11 mouse cellular contexts compared by ENCODE assay signal in the genomic region with DNA sequence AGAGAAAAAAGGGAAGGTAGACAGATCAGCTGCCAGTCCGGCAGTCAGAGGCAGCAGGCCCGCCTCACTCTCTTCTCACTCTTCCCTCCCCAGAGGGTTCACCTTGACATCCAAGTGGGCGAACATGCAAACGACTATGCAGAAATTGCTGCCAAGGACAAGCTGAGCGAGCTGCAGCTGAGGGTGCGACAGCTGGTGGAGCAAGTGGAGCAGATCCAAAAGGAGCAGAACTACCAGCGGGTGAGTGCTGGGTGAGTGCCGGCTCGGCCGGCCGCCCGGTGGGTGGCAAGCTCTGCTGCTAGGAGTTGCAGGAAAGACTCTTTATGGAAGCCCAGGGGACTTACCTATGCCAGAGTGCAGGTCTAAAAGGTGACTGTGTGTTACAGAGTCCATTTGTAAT. TPM values are rescaled to one million over a fixed set of nuclear protein-coding genes. Genes with fewer than 3 reads are reported as not detected.
A peak's percentile ranks its signal among the peaks of the same experiment; 100 is the strongest.
DNase-seq lines count a peak whose midpoint lies in the region; ATAC-seq lines count a peak whose summit lies in the region.
"Had no signal": no experiment of that assay in that cellular context is flagged by ENCODE, and none has a peak within 500 bp of the region (broad histone marks: within the 10 kb centered on the region; RNA-seq: fewer than 3 reads in every experiment).

No protein-coding gene starts in this region.

- peaks cover 11% of the 10 kb centered on the region for H3K4me1 ChIP-seq in embryonic facial prominence, embryonic 12.5 days
- H3K4me1 ChIP-seq in embryonic facial prominence, embryonic 10.5 days = peaks cover 24% of the 10 kb centered on the region

- H3K27me3 ChIP-seq in embryonic facial prominence, embryonic 12.5 days = no peaks in the 10 kb centered on the region; the same call in 1 of the 2 replicates
- H3K27me3 ChIP-seq in embryonic facial prominence, embryonic 10.5 days (replicated peaks; ENCODE audit: low read depth, poor library complexity, severe bottlenecking) = peaks cover 11% of the 10 kb centered on the region
- H3K27me3 ChIP-seq: megakaryocyte, embryonic 14.5 days had no signal

- 0 out of 2 replicates have a peak overlapping the region, but pooled peaks have one; percentile 11 for H3K9ac ChIP-seq in embryonic facial prominence, embryonic 12.5 days

- no peak for DNase-seq in embryonic facial prominence, embryonic 10.5 days (ENCODE audit: low spot score)
- DNase-seq in adrenal gland, postnatal 36 days = peak; percentile 59 to 63
- peak; percentile 72 to 86 for DNase-seq in frontal cortex, postnatal 36 days (ENCODE audit: low spot score in 2 of 2)
- peak; percentile 67 to 80 for DNase-seq in left cerebral cortex, adult 9 months (ENCODE audit: low spot score in 2 of 2)
- DNase-seq in B cell, adult 2 months = no peak
- DNase-seq in urinary bladder, postnatal 4 days (ENCODE audit: low spot score in 2 of 2) = no peak
- no peak for DNase-seq in lung, postnatal 10 days
- DNase-seq: heart, postnatal 10 days; kidney, adult 9 months had no signal

- H3K4me2 ChIP-seq in embryonic facial prominence, embryonic 12.5 days (replicated peaks) = no peak overlapping the region

- no peak for ATAC-seq in embryonic facial prominence, embryonic 12.5 days (ENCODE audit: insufficient number of reproducible peaks, insufficient read depth, low FRiP score, low TSS enrichment)

- peaks cover 41% of the 10 kb centered on the region for H3K36me3 ChIP-seq in embryonic facial prominence, embryonic 12.5 days
- H3K36me3 ChIP-seq in embryonic facial prominence, embryonic 10.5 days (replicated peaks) = peaks cover 47% of the 10 kb centered on the region

- 90% methylated on average over 12 of the region's 12 CpGs for WGBS in embryonic facial prominence, embryonic 12.5 days
- WGBS in embryonic facial prominence, embryonic 10.5 days = 91% methylated on average over 12 of the region's 12 CpGs

- no peak overlapping the region for H3K4me3 ChIP-seq in embryonic facial prominence, embryonic 12.5 days
- H3K4me3 ChIP-seq in embryonic facial prominence, embryonic 10.5 days = no peak overlapping the region

- H3K27ac ChIP-seq in embryonic facial prominence, embryonic 12.5 days = no peak overlapping the region
- H3K27ac ChIP-seq in embryonic facial prominence, embryonic 10.5 days (replicated peaks) = no peak overlapping the region

- no peaks in the 10 kb centered on the region for H3K9me3 ChIP-seq in embryonic facial prominence, embryonic 12.5 days
- no peaks in the 10 kb centered on the region for H3K9me3 ChIP-seq in embryonic facial prominence, embryonic 10.5 days
- H3K9me3 ChIP-seq: megakaryocyte, embryonic 14.5 days had no signal

RNA-seq across cellular contexts. Expression of a gene that starts 4.3 kb away (rescaled TPM):
- 35.3 and 38.9 TPM in 2 replicates for polyA plus RNA-seq in embryonic facial prominence, embryonic 12.5 days (2016; fragmentation: Nextera tagmentation; extraction: Ambion mirVana)
- polyA plus RNA-seq in embryonic facial prominence, embryonic 10.5 days (2016; fragmentation: Nextera tagmentation; extraction: Ambion mirVana) = 30.1 and 32.0 TPM in 2 replicates
- 10 to 100 TPM; 13.4 to 16.6 TPM for total RNA-seq in adrenal gland, postnatal 36 days (2021)

RNA-seq across cellular contexts. Expression of a gene that starts 21.8 kb away (rescaled TPM):
- 120 and 127 TPM in 2 replicates for polyA plus RNA-seq in embryonic facial prominence, embryonic 12.5 days (2016; fragmentation: Nextera tagmentation; extraction: Ambion mirVana)
- polyA plus RNA-seq in embryonic facial prominence, embryonic 10.5 days (2016; fragmentation: Nextera tagmentation; extraction: Ambion mirVana) = 120 and 121 TPM in 2 replicates
- total RNA-seq in adrenal gland, postnatal 36 days (2021) = 100 to 1,000 TPM; 196 to 197 TPM

RNA-seq across cellular contexts. Expression of a gene that starts 24.5 kb away (rescaled TPM):
- 59.5 and 65.6 TPM in 2 replicates for polyA plus RNA-seq in embryonic facial prominence, embryonic 12.5 days (2016; fragmentation: Nextera tagmentation; extraction: Ambion mirVana)
- 62.7 and 67.3 TPM in 2 replicates for polyA plus RNA-seq in embryonic facial prominence, embryonic 10.5 days (2016; fragmentation: Nextera tagmentation; extraction: Ambion mirVana)
- 10 to 100 TPM; 32.3 to 40.4 TPM for total RNA-seq in adrenal gland, postnatal 36 days (2021)

RNA-seq across cellular contexts. Expression of a gene that starts 27.4 kb away (rescaled TPM):
- polyA plus RNA-seq in embryonic facial prominence, embryonic 12.5 days (2016; fragmentation: Nextera tagmentation; extraction: Ambion mirVana) = 67.0 and 69.7 TPM in 2 replicates
- 52.6 and 53.6 TPM in 2 replicates for polyA plus RNA-seq in embryonic facial prominence, embryonic 10.5 days (2016; fragmentation: Nextera tagmentation; extraction: Ambion mirVana)
- total RNA-seq in adrenal gland, postnatal 36 days (2021) = 10 to 100 TPM; 32.8 to 34.0 TPM

RNA-seq across cellular contexts. Expression of a gene that starts 39.5 kb away (rescaled TPM):
- 42.4 and 45.6 TPM in 2 replicates for polyA plus RNA-seq in embryonic facial prominence, embryonic 12.5 days (2016; fragmentation: Nextera tagmentation; extraction: Ambion mirVana)
- polyA plus RNA-seq in embryonic facial prominence, embryonic 10.5 days (2016; fragmentation: Nextera tagmentation; extraction: Ambion mirVana) = 44.7 and 47.4 TPM in 2 replicates
- total RNA-seq in adrenal gland, postnatal 36 days (2021) = 10 to 100 TPM; 36.5 to 42.6 TPM

Comparison
In these comparisons a context has a peak if more than half of its experiments do, and no peak if none do; other contexts are left out.
1. DNase-seq: peak in adrenal gland, postnatal 36 days (2 of 2), frontal cortex, postnatal 36 days (2 of 2) and left cerebral cortex, adult 9 months (2 of 2); none in embryonic facial prominence, embryonic 10.5 days (single experiment), B cell, adult 2 months (0 of 2), urinary bladder, postnatal 4 days (0 of 2) and lung, postnatal 10 days (single experiment).